Mouse (Mus musculus) left cerebral cortex, postnatal 14 days (tissue): ENCODE data around the gene Cyp4a12a. TPM values are rescaled to one million over a fixed set of nuclear protein-coding genes. Genes with fewer than 3 reads are reported as not detected.
"Not testable (repeated sequence)": the region's sequence is repeated elsewhere in the genome, so short reads cannot be mapped to it uniquely, and the experiment has no call there.

Experiments
- DNase-seq, 2 experiments: peaks; one replicate each; pipeline ENCODE4 v3.0.0; 2021 to 2022; ENCODE audit warnings: low spot score in 2 of 2, mixed read lengths in 1 of 2
- intact Hi-C: fragments of 180-260 bp; cut with DNase I; formaldehyde crosslinking; loops from one replicate; pipeline ENCODE4 v1.15.1; 2025
- long read RNA-seq, 2 experiments: library from polyadenylated mRNA; stranded (forward); transcript quantifications; one replicate each; pipeline ENCODE4 v2.0.0; 2021
- total RNA-seq, 2 experiments: library from RNA; stranded (reverse); gene quantifications; 2 replicates each; pipeline ENCODE4 v1.2.3; 2021

Gene Cyp4a12a
- not detected for total RNA-seq
- long read RNA-seq, experiment 1, result 0 reads
- long read RNA-seq, experiment 2, result 0 reads

DNA sequence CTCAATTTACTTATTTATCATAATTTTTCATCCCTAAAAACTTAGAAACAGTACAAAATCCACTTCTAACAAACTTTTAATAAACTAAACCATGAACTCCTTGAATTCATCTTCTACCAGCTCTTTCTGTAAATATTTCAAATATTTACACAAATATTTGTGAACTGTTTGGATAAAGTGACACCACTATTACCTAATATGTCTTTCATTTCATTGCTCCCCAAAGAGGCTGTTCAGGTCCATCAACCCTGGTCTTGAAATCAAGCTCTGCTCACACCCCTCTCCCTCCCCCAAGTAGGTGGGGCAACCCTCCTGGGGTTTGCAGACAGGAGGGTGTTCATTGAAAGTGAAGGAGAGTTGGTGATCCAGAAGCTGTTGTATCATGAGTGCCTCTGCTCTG, at the start of gene Cyp4a12a:
Gene Cyp4a12a, plus strand, starts transcription at position 301 of the 400 bp plus-strand sequence.
- intact Hi-C loops, DNase-seq: not testable (repeated sequence)

DNA sequence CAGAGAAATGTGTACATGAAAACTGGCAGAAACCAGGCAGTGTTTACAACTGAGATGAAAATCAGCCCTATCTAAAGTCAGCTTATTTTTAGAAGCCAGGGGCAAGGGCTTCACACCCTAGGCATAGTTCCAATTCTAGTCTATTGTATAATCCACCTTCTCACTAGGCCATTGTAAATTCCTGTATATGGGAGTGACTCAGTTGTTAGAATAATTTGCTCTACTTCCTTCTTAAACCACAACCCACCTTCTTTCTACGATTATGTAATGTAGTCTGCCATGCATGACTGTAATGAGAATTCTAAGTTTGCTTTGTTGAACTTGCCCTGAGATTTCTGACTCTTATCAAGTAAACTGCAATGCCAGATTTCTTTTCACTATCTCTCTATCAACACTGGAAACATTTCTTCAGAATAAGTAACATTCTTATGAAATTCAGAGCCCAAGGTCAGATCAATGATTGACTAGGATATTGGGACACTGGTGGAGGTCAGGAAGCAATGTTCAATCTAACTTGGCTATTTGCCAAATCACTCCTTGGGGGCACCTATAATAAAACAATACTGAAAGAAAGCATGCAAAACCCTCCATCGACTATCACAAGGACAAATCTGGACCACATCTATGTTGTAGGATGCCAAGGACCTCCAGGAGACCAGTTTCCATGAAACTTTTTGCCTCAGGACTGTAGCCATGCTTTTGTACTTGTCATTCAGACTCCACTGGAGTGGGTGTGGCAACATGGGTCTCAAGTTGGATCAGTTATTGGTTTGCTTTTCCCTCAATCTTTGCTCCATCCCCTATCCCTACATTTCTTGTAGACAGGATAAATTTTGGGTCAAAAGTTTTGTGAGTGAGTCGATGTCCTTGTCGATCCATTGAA, 33.9 kb upstream of the Cyp4a12a start:
- DNase-seq, intact Hi-C loops: not testable (repeated sequence)

DNA sequence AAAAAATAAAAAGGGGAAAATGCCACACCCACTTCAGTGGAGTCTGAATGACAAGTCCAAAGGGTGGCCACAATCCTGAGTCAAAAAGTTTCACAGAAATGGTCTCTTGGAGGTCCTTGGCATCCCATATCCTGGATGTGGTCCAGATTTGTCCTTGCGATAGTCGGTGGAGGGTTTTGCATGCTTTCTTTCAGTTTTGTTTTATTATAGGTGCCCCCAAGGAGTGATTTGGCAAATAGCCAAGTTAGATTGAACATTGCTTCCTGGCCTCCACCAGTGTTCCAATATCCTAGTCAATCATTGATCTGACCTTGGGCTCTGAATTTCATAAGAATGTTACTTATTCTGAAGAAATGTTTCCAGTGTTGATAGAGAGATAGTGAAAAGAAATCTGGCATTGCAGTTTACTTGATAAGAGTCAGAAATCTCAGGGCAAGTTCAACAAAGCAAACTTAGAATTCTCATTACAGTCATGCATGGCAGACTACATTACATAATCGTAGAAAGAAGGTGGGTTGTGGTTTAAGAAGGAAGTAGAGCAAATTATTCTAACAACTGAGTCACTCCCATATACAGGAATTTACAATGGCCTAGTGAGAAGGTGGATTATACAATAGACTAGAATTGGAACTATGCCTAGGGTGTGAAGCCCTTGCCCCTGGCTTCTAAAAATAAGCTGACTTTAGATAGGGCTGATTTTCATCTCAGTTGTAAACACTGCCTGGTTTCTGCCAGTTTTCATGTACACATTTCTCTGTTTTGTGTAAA, 20.4 kb upstream of the Cyp4a12a start:
- DNase-seq, intact Hi-C loops: not testable (repeated sequence)

DNA sequence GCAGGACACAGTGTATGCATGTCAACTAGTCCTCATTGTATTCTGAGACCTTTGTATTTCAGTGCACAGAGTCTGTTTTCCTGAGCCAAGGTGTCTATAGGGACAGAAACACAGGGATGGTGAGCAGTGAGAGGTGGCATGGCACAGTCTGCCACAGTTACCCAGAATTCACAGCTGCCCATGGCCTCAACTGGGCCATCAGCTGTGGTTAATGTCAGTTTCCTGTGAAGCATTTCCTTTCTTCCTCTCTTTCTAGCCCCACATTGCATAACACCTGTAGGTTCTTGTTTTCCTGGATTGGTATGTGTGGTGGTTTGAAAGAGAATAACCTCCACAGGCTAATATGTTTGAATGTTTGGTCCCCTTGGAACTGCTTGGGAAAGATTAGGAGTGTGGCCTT, 18.5 kb upstream of the Cyp4a12a start:
- no peak for DNase-seq
- intact Hi-C loops, result no loop called here

DNA sequence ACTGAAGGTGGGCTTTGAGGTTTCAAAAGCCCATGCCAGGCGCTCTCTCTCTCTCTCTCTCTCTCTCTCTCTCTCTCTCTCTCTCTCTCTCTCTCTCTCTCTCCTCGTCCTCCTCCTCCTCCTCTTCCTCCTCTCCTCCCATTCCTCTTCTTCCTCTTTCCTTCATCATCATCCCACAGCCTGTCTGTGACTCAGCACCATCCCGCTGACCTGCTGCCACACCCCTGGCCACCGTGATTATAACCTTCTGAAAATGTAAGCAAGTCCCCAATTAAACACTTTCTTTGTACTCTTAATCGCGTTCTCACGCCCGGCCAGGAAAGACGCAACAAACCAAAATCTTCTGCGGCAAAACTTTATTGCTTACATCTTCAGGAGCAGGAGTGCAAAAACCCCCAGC, 18.1 kb upstream of the Cyp4a12a start:
- intact Hi-C loops, result not testable (repeated sequence)

DNA sequence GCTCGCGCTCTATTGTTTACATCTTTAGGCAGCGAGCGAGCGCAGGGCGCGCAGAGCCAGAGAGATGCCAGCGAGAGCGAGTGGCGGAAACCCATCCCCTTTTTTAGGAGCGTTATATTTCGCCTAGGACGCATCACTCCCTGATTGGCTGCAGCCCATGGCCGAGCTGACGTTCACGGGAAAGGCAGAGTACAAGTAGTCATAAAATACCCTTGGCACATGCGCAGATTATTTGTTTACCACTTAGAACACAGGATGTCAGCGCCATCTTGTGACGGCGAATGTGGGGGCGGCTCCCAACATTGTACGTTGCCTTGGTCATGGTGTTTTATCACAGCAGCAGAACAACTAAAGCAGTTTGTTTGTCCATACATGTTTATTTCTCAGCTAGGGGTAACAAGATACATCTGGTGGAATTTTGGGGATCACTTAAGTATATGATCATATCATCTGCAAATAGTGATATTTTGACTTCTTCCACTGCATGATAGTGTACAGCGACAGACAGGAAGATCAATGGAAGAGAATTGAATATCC, 17.5 kb upstream of the Cyp4a12a start:
- intact Hi-C loops, DNase-seq: not testable (repeated sequence)

More for the DNA sequence above, 18.1 kb upstream of the Cyp4a12a start:
- not testable (repeated sequence) for DNase-seq

DNA sequence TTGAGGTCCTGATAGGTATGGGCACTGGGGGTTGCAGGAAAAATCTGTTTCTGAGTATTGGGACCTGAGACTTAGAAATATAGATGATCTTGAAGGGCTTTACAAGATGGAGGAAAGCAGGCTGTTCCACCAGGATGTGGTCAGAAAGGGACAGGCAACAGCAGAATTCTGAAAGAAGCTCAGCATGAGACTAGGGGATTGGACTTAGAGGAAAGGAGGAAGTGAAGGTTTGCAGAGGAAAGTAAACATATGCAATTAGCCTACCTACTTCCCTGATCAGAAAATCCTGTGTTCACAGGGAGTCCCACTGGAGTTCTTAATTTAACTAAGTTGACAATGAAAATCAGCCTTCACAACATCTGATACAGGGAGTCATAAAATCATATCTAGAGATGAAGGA, 26.9 kb downstream of the Cyp4a12a start:
- intact Hi-C loops, DNase-seq: not testable (repeated sequence)

DNA sequence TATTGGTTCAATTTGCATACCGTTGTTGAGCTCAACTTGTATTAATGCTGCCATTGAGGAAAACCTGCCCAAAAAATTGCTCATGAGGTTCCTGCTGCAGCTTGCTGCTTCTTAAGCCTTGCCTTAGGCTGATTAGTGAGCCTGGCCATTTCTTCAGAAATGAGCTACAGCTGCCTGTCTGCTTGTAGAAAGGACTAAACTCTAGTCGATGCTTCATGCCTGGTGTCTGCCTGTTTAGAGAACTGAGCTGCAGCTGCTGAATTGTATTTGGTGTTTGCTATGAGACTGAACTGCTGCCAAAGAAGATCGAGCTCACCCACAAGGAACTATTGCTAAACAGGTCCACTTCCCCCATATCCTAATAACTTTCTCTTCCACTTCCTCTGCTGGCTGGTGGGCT, 66.8 kb downstream of the Cyp4a12a start:
- intact Hi-C loops, result not testable (repeated sequence)

DNA sequence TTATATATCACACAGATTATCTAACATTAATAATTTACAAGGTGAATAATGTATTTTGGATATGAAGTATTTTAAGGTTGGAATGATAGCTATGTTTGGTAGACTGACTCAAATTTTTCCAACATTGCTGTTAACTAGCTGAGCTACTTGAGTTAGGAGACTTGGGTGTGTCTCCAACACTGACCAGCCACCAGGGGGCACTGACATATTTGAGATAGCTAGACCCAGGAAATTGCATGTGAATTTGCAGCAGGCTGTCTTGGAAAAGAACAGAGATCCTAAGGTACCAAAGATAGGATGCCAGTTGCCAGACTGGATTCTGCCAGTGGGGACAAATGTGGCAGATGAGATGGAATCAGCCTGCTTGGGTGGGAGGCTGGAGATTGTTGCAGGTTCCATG, 69.2 kb downstream of the Cyp4a12a start:
- DNase-seq, intact Hi-C loops: not testable (repeated sequence)

More for the DNA sequence above, 66.8 kb downstream of the Cyp4a12a start:
- DNase-seq, result not testable (repeated sequence)

Other genes with a start within 250 kb of the Cyp4a12a start
- gene Tal1, start 242.6 kb upstream of the Cyp4a12a start, total RNA-seq, result 1 to 10 TPM; 2.3 to 2.7 TPM
- under 1 TPM in 1 of 2 experiments, not detected in 1; 0.44 TPM for gene Pdzk1ip1, start 210.3 kb upstream of the Cyp4a12a start, total RNA-seq
- 10 to 100 TPM; 15.1 to 16.1 TPM for gene Cyp4x1, start 164.8 kb upstream of the Cyp4a12a start, total RNA-seq
- gene Cyp4a29, start 57.0 kb upstream of the Cyp4a12a start, total RNA-seq, result not detected
- under 1 TPM in 1 of 2 experiments, not detected in 1; 0.13 TPM for gene Cyp4a12b, start 112.6 kb downstream of the Cyp4a12a start, total RNA-seq
- gene Cyp4a30b, start 153.6 kb downstream of the Cyp4a12a start, total RNA-seq, result not detected
- gene Cyp4a14, start 197.1 kb downstream of the Cyp4a12a start, total RNA-seq, result not detected
- not detected for gene Cyp4a10, start 219.2 kb downstream of the Cyp4a12a start, total RNA-seq